Mouse (Mus musculus) E14TG2a.4 (cell line): ENCODE measurements around the gene Ginm1.

Experiments
- CTCF ChIP-seq: conservative IDR thresholded peaks from 2 replicates; pipeline ENCODE4 v1.5.1; 2014; ENCODE audit warnings: low read length
- POU5F1 ChIP-seq: IDR thresholded peaks from 2 replicates; pipeline ENCODE4 v1.6.1; 2014; ENCODE audit warnings: low read length, borderline replicate concordance

DNA sequence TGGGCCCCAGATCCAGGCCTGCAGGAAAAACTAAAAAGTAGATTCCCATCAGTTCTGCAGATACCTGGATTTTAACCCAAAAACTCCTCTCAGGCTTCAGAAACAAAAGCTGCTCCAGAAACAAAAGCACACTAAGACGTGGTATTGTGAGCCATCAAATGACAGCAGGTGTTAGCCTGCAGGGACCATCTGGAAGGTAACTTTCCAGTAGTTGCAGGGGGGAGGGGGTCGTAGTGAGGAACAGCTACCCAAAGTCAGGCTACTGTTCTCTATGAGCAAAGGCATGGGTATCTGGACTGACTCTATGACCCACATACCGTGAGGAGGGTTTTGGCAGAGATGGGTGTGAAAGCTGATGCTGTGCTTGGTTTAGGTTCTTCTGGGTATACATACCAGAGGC lies 48.2 kb upstream of the Ginm1 start:
- TF ChIP-seq CTCF: no peak
- no peak for TF ChIP-seq POU5F1
